Mouse (Mus musculus) midbrain, postnatal 0 days (tissue): Measurements from ENCODE around the gene Snx1. TPM values are rescaled to one million over a fixed set of nuclear protein-coding genes. Genes with fewer than 3 reads are reported as not detected.

ENCODE experiments used
- ATAC-seq: fragments of 200-750 bp; cut with Nextera tagmentation; 2 replicates; pipeline ENCODE4 v1.8.0; 2017; ENCODE audit warnings: moderate number of reproducible peaks, mild to moderate bottlenecking, moderate TSS enrichment, moderate library complexity; ENCODE audit not compliant: low FRiP score
- DNase-seq: peaks from one replicate; pipeline ENCODE4 v3.0.0-alpha.2; 2015; ENCODE audit warnings: low spot score
- H3K27ac ChIP-seq: fragments of 300-500 bp; sonication (generic); 2 replicates; pipeline ENCODE4 v1.5.1; 2014; ENCODE audit warnings: low read depth, mild to moderate bottlenecking, low read length, mixed read lengths
- H3K27me3 ChIP-seq: fragments of 300-500 bp; sonication (generic); 2 replicates; pipeline ENCODE4 v1.6.1; 2014; ENCODE audit warnings: low read length, control low read depth, mixed read lengths; ENCODE audit not compliant: insufficient read depth
- H3K36me3 ChIP-seq: fragments of 300-500 bp; sonication (generic); 2 replicates; pipeline ENCODE4 v1.6.1; 2014; ENCODE audit warnings: low read length, control low read depth, mixed read lengths; ENCODE audit not compliant: insufficient read depth
- H3K4me1 ChIP-seq: fragments of 300-500 bp; sonication (generic); 2 replicates; pipeline ENCODE4 v1.6.1; 2014; ENCODE audit warnings: mild to moderate bottlenecking, control low read depth, antibody characterized with exemption, low read length, mixed read lengths; ENCODE audit not compliant: insufficient read depth
- H3K4me2 ChIP-seq: fragments of 300-500 bp; sonication (generic); 2 replicates; pipeline ENCODE4 v1.6.1; 2014; ENCODE audit warnings: low read depth, mild to moderate bottlenecking, low read length, mixed read lengths; ENCODE audit not compliant: poor library complexity, severe bottlenecking
- H3K4me3 ChIP-seq: fragments of 300-500 bp; sonication (generic); 2 replicates; pipeline ENCODE4 v1.5.1; 2014; ENCODE audit warnings: low read depth, mild to moderate bottlenecking, low read length, moderate library complexity
- H3K9ac ChIP-seq: fragments of 300-500 bp; sonication (generic); replicated peaks from 2 replicates; pipeline ENCODE4 v1.6.1; 2014; ENCODE audit warnings: mild to moderate bottlenecking, low read length, moderate library complexity, mixed read lengths; ENCODE audit not compliant: poor library complexity, severe bottlenecking
- H3K9me3 ChIP-seq: fragments of 300-500 bp; sonication (generic); 2 replicates; pipeline ENCODE4 v1.6.1; 2016; ENCODE audit warnings: low read length, control low read depth
- CTCF ChIP-seq: IDR thresholded peaks from 2 replicates; pipeline ENCODE4 v1.5.1; 2016; ENCODE audit warnings: antibody characterized with exemption, mild to moderate bottlenecking
- WGBS: fragments of 180-500 bp; shearing (Covaris S2); extraction: QIAGEN DNeasy Blood & Tissue Kit; methylation state at CpG from one replicate; pipeline ENCODE4 v1.1.7; 2014; 5-methylcytosine and 5-hydroxymethylcytosine counted together
- polyA plus RNA-seq: library from polyadenylated mRNA; unstranded; fragments of >200 nt; fragmentation: Nextera tagmentation; extraction: Ambion mirVana; gene quantifications from 2 replicates; pipeline ENCODE4 v1.2.1, GENCODE M21; 2015
- total RNA-seq: library from RNA; depleted of rRNA; stranded (reverse); fragments of >200 nt; gene quantifications from 2 replicates; pipeline ENCODE4 v1.2.3, GENCODE M21; 2014

The Snx1 gene
- total and polyA plus RNA-seq, 2 experiments from 2014 or later: 38.1 to 47.1 TPM

DNA sequence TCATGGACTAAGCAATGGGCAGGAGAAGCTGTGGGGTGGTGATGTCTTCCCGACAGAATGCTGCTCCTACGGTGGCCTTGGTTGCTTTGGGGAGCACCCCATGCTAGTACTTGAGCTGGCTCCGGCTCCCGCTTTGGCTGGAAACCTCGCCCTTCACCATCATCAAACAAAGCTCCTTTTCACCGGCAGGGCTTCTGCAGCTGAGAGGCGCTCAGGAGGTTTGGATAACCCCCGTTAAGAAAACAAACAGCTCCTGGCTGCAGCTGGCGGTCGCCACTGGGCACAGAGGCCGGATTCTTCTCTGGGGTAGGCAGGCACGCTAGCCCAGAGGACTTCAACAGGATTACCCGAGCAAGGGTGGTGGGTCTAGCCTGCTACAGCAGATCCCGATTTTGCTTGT lies 47.9 kb downstream of the Snx1 start:
- ATAC-seq: peak; percentile 27; the same call in 1 of the 2 replicates
- H3K9ac ChIP-seq: no peak overlapping the region

GRCm38 (mm10) chr9:66078072-66078471 lies 48.3 kb downstream of the Snx1 start:
- Histone ChIP-seq H3K27ac (no peak overlapping the region), H3K4me2 (no peak overlapping the region), H3K9me3 (no peaks in the 10 kb centered on the region), H3K27me3 (no peaks in the 10 kb centered on the region), H3K4me3 (no peak overlapping the region), H3K4me1 (no peaks in the 10 kb centered on the region), H3K9ac (no peak overlapping the region), H3K36me3 (no peaks in the 10 kb centered on the region)
- TF ChIP-seq CTCF: no peak
- DNase-seq: no peak
- no peak for ATAC-seq
- WGBS: 76% methylated on average over 3 of the region's 3 CpGs

More for the DNA sequence above, 47.9 kb downstream of the Snx1 start:
- Histone ChIP-seq H3K9me3 (no peaks in the 10 kb centered on the region), H3K27me3 (no peaks in the 10 kb centered on the region), H3K4me3 (no peak overlapping the region), H3K36me3 (no peaks in the 10 kb centered on the region), H3K4me1 (no peaks in the 10 kb centered on the region), H3K27ac (no peak overlapping the region; the same call in 1 of the 2 replicates), H3K4me2 (no peak overlapping the region)
- WGBS: 9% methylated on average over 14 of the region's 14 CpGs
- no peak; the same call in 1 of the 2 replicates for TF ChIP-seq CTCF
- DNase-seq: peak; percentile 33

GRCm38 (mm10) chr9:66072754-66073153 lies 53.6 kb downstream of the Snx1 start:
- H3K9ac ChIP-seq: no peak overlapping the region
- no peak for DNase-seq
- H3K4me2 ChIP-seq: no peak overlapping the region
- peaks cover 3% of the 10 kb centered on the region; the same call in 1 of the 2 replicates for H3K4me1 ChIP-seq
- no peak for TF ChIP-seq CTCF
- 90% methylated on average over 7 of the region's 7 CpGs for WGBS
- no peaks in the 10 kb centered on the region for H3K9me3 ChIP-seq
- no peak for ATAC-seq
- no peaks in the 10 kb centered on the region for H3K36me3 ChIP-seq
- H3K27ac ChIP-seq: no peak overlapping the region
- no peak overlapping the region for H3K4me3 ChIP-seq
- no peaks in the 10 kb centered on the region for H3K27me3 ChIP-seq

DNA sequence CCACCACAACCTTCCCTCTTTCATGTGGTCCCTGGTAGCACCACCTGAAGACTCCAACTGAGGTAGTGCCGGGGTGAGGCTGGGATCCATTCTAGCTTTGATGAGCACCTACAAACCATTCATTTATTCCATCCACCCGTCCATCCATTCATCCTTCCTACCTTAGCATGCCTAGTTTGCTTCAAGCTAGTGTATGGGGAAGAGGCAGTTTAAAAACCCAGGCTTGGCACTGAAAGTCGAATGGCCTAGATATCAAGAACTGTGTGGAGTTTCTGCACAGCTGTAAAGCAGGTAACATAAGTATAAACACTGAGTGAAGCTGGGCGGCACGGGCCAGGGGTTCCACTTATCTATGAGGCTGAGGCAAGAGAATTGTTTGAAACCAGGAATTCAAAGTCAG lies 56.2 kb downstream of the Snx1 start:
- Histone ChIP-seq H3K9ac (no peak overlapping the region), H3K36me3 (peaks cover 18% of the 10 kb centered on the region), H3K27me3 (no peaks in the 10 kb centered on the region), H3K9me3 (no peaks in the 10 kb centered on the region), H3K4me3 (no peak overlapping the region), H3K4me1 (peaks cover 3% of the 10 kb centered on the region; the same call in 1 of the 2 replicates), H3K27ac (no peak overlapping the region), H3K4me2 (no peak overlapping the region)
- WGBS: 92% methylated on average over 5 of the region's 5 CpGs
- ATAC-seq: no peak
- DNase-seq: no peak
- no peak for TF ChIP-seq CTCF

- peak within 1 kb of the TSS; percentile 86 for H3K4me2 ChIP-seq
- 1% methylated on average over 22 of the region's 22 CpGs for WGBS
- DNase-seq: peak; percentile 76
- no peaks in the 10 kb centered on the region for H3K27me3 ChIP-seq
- peak within 1 kb of the TSS; percentile 74 for H3K9ac ChIP-seq
- peak within 1 kb of the TSS; percentile 56 for H3K4me3 ChIP-seq
- no peak for TF ChIP-seq CTCF
- ATAC-seq: peak; percentile 70
- no peak within 1 kb of the TSS for H3K27ac ChIP-seq
- H3K9me3 ChIP-seq: no peaks in the 10 kb centered on the region
- peaks cover 19% of the 10 kb centered on the region for H3K36me3 ChIP-seq
- H3K4me1 ChIP-seq: peaks cover 3% of the 10 kb centered on the region; the same call in 1 of the 2 replicates
Measured at GRCm38 (mm10) chr9:66069583-66069982, 56.8 kb downstream of the Snx1 start, which contains the start of gene Snx22. Gene Snx22 (minus strand): TSS chr9:66069719.

DNA sequence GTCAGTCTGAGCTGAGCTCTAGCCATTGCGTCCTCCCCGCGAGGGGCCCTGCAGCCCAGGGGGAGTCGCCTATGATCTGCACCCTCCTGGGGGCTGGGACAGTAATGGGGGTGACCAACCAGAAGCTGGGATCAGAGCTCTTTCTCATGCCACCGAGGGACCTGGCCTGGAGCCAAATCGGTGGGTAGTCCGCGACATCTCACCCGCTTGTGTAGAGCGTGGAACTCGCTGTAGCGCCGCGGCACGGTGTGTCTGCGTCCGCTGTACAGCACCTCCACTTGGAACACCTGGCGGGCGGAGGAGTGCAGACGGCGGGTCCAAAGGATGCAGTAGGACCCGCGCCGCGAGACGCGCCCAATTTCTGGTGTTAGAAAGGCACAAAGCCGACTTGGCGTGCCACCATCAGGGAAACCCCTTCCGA lies 57.4 kb downstream of the Snx1 start:
- ATAC-seq (peak; percentile 61; the same call in 1 of the 2 replicates), DNase-seq (peak; percentile 61)
- under 1% methylated on average over 29 of the region's 30 CpGs for WGBS
- peak; percentile 25; the same call in 1 of the 2 replicates for TF ChIP-seq CTCF
- Histone ChIP-seq H3K4me3 (peak overlapping the region; percentile 56), H3K36me3 (peaks cover 25% of the 10 kb centered on the region), H3K9me3 (no peaks in the 10 kb centered on the region), H3K4me1 (peaks cover 3% of the 10 kb centered on the region; the same call in 1 of the 2 replicates), H3K27ac (no peak overlapping the region), H3K4me2 (peak overlapping the region; percentile 86), H3K27me3 (no peaks in the 10 kb centered on the region), H3K9ac (peak overlapping the region; percentile 74)
